Mouse (Mus musculus) ovary, adult 2 months (tissue): ENCODE results near the gene Otud6a. TPM values are rescaled to one million over a fixed set of nuclear protein-coding genes. Genes with fewer than 3 reads are reported as not detected.

ENCODE experiments used
- polyA plus RNA-seq: library from polyadenylated mRNA; depleted of rRNA; stranded (reverse); fragments of >200 nt; gene quantifications from 2 replicates; pipeline ENCODE4 v1.2.3, GENCODE M21; 2012; rRNA removed

Gene Otud6a
- not detected in 2 replicates for polyA plus RNA-seq

DNA sequence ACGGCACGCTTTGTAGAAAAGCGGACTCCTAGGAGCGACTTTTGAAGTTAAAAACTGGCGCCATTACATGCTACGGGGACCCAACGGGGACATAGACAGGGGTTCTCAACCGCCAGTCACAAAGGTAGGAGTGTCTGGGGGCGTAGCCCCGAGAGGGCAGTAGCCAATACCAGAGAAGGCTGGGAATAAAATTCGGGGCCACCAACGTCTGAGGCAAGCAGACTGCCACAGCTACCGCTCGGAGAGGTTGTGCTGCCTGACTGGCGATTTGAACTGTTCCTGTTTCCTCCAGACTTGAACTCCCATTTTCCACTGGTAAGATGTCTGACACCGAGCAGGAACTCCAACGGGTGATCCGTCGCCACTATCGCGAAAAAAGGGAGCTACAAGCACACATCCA lies at the start of gene Otud6a:
Otud6a (plus strand) TSS at position 321 of the 400 bp plus-strand sequence.

DNA sequence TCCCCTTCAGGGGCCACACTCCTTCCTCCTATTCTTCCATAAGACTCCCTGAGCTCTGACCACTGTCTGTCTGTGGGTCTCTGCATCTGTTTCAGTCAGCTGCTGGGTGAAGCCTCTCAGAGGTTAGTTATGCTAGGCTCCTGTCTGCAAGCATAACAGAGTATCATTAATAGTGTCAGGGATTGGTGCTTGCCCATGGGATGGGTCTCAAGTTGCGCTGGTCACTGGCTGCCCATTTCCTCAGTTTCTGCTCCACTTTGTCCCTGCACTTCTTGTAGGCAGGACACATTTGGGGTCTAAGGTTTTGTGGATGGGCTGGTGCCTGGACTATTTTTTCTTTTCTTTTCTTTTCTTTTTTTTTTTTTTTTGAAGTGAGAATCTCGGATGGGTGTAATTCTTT lies 13.8 kb downstream of the Otud6a start, which contains the start of gene Awat2:
Awat2 (minus strand) TSS at position 101 of the 400 bp plus-strand sequence.

Other genes with a start within 250 kb of the Otud6a start
- gene Awat2, start 13.7 kb downstream of the Otud6a start, polyA plus RNA-seq: 0.67 and 0.79 TPM in 2 replicates
- gene Igbp1, start 65.3 kb downstream of the Otud6a start, polyA plus RNA-seq: 13.3 and 18.1 TPM in 2 replicates
- not detected in 2 replicates for gene Dgat2l6, start 95.8 kb downstream of the Otud6a start, polyA plus RNA-seq
- not detected in 2 replicates for gene Awat1, start 143.2 kb downstream of the Otud6a start, polyA plus RNA-seq
- gene P2ry4, start 165.9 kb downstream of the Otud6a start, polyA plus RNA-seq: 0.05 and 0.06 TPM in 2 replicates
- gene Arr3, start 176.5 kb downstream of the Otud6a start, polyA plus RNA-seq: not detected in 2 replicates
- 1.1 and 1.9 TPM in 2 replicates for gene Kif4, start 196.7 kb downstream of the Otud6a start, polyA plus RNA-seq
- gene Pdzd11, start 197.6 kb downstream of the Otud6a start, polyA plus RNA-seq: 10.7 and 14.5 TPM in 2 replicates